Mouse (Mus musculus): ENCODE data around the gene Rasgrp4.
"Not testable (repeated sequence)": the region's sequence is repeated elsewhere in the genome, so short reads cannot be mapped to it uniquely, and the experiment has no call there.

DNA sequence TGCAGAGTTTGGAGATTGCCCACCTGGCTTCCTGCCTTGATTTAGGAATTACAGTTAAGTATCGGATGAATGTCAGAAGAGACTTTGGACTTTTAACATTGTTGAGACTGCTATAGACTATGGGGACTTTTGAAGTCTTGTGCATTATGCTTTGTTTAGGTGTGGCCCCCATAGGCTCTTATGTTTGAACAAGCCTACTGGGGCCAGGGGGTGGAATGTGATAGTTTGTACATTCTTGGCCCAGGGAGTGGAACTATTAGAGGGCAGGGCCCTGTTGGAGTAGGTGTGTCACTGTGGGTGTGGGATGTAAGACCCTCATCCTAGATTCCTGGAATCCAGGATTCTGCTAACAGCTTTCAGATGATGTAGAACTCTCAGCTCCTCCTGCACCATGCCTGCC, 59.6 kb downstream of the Rasgrp4 start:
- TF ChIP-seq EP300, CTCF (IDR thresholded peaks at IDR 0.05): not testable (repeated sequence)

Data from lung, postnatal 0 days (tissue).